Comparison of ENCODE assay signal across 23 mouse cellular contexts in the genomic region with DNA sequence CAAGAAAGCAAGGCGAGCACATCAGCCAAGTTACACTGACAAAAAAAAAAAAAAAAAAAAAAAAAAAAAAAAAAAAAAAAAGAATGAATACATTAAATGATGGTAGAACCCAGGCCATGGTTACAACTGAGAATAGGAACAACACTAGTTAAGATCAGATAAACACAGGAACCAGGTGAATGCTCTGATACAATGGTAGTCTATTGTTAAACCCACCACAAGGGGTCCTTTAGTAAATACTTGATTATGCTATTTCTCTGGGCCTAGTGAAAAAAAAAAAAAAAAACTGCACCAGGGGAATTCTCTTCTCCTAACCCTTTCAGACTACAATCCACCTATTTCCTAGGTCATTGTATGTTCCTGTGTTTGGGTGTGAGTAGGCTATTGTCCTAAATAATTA.
"Had no signal": no experiment of that assay in that cellular context is flagged by ENCODE, and none has a peak within 500 bp of the region (broad histone marks: within the 10 kb centered on the region; RNA-seq: fewer than 3 reads in every experiment).

No protein-coding gene starts in this region.

- H3K9me3 ChIP-seq: heart, embryonic 10.5 days; heart, embryonic 12.5 days; hindbrain, embryonic 10.5 days; hindbrain, embryonic 12.5 days; intestine, embryonic 15.5 days; limb, embryonic 13.5 days; limb, embryonic 15.5 days; liver, embryonic 12.5 days had no signal

- H3K27ac ChIP-seq: gastrocnemius, adult 2 months; heart, embryonic 10.5 days; hindbrain, embryonic 10.5 days; hindbrain, embryonic 12.5 days; hindbrain, embryonic 14.5 days; intestine, embryonic 15.5 days; layer of hippocampus, adult 2 months; left cerebral cortex, adult 2 months; limb, embryonic 13.5 days; limb, embryonic 15.5 days; liver, embryonic 12.5 days had no signal

- H3K4me3 ChIP-seq: gastrocnemius, adult 2 months; heart, embryonic 10.5 days; heart, embryonic 12.5 days; hindbrain, embryonic 10.5 days; hindbrain, embryonic 12.5 days; intestine, embryonic 15.5 days; layer of hippocampus, adult 2 months; left cerebral cortex, adult 2 months; limb, embryonic 13.5 days; limb, embryonic 15.5 days; liver, embryonic 12.5 days had no signal

- DNase-seq: gastrocnemius, adult 2 months; gastrocnemius, postnatal 10 days; gastrocnemius, postnatal 25 days; heart, adult 18-20 months; heart, postnatal 10 days; heart, postnatal 4 days; kidney, adult 18-20 months; kidney, adult 8-10 months; kidney, postnatal 10 days; kidney, postnatal 25 days; kidney, postnatal 4 days; left cerebral cortex, postnatal 4 days had no signal

- H3K36me3 ChIP-seq: heart, embryonic 10.5 days; heart, embryonic 12.5 days; hindbrain, embryonic 10.5 days; hindbrain, embryonic 12.5 days; intestine, embryonic 15.5 days; limb, embryonic 13.5 days; limb, embryonic 15.5 days; liver, embryonic 12.5 days had no signal

- H3K27me3 ChIP-seq: heart, embryonic 12.5 days; hindbrain, embryonic 12.5 days; intestine, embryonic 15.5 days; limb, embryonic 13.5 days; limb, embryonic 15.5 days; liver, embryonic 12.5 days had no signal

- H3K4me1 ChIP-seq: heart, embryonic 10.5 days; heart, embryonic 12.5 days; hindbrain, embryonic 10.5 days; hindbrain, embryonic 12.5 days; intestine, embryonic 15.5 days; limb, embryonic 13.5 days; limb, embryonic 15.5 days; liver, embryonic 12.5 days had no signal

- H3K9ac ChIP-seq: heart, embryonic 12.5 days; hindbrain, embryonic 12.5 days; hindbrain, embryonic 14.5 days; intestine, embryonic 15.5 days; limb, embryonic 13.5 days; limb, embryonic 15.5 days; liver, embryonic 12.5 days had no signal
